Mouse (Mus musculus) ovary, postnatal 14 days (tissue): Measurements from ENCODE around the gene Ly6g6d.

Experiments used
- DNase-seq: peaks from one replicate; pipeline ENCODE4 v3.0.0; 2022; ENCODE audit warnings: low spot score

Gene Ly6g6d

GRCm38 (mm10) chr17:35024261-35024660 lies 53.6 kb downstream of the Ly6g6d start:
- no peak for DNase-seq

DNA sequence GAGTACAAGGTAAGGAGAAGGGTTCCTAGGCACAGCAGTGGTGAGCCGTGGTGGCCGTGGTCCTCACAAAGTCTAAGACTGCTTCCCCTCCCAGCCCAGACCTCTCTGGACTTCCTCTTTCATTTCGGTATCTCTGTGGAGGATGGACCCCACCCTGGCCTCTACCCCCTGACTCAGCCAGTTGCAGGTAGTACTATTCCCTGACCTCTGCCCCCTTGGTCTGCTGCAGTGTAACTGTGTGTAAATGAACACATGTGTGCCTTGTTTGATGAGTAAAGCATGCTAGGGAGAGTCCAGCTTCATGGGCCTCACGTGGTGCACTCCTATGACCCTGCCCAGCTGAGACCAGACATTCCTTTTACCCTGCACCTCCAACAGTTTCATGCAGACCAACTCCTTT lies 54.1 kb downstream of the Ly6g6d start:
- DNase-seq, result no peak

DNA sequence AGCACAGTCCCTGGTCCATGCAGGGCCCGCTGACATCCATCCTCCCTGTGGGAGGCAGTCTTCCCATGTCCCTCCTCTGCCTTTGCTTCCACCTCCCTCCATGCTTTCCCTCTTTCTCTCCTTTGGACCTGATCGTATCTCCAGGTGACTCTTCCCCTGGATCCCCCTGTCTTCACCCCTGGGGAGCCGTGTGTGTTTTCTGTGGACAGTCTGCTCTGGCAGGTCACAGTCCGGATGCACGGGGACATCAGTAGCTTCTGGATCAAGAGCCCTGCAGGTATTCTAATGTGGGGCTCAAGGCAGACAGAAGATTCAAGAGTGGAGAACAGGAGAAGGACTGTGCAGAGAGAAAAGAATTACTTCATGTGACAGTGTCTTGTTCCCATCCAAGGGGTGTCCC lies 54.6 kb downstream of the Ly6g6d start:
- DNase-seq, result no peak

DNA sequence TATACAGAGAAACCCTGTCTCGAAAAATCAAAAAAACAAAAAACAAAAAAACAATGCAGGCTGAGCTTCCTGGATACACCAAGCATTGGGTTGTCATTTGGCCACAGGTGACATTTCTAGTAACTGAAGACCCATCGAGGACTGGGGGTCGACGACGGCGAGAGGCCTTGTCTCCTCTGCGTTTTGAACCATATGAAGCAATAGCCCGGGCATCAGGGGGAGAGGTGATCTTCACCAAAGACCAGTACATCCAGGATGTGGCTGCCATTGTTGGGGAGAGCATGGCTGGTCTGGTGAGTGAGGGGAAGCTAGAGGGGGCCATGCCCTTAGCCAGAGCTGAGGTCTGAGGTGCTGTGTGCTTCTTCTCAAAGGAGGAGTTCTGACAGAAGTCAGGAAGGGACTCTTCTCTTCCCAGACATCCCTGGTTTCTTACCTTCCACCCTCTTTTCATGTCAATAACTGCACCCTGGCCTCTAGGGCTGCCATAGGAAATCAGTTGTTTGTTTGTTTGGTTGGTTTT lies 55.3 kb downstream of the Ly6g6d start:
- DNase-seq, result no peak

GRCm38 (mm10) chr17:35021842-35022477 lies 55.9 kb downstream of the Ly6g6d start:
- DNase-seq, result no peak
